ENCODE assay signal across 22 mouse cellular contexts in genomic region chr11:50637026-50637425, GRCm38 (mm10). TPM values are rescaled to one million over a fixed set of nuclear protein-coding genes. Genes with fewer than 3 reads are reported as not detected.
DNase-seq lines count a peak whose midpoint lies in the region; ATAC-seq lines count a peak whose summit lies in the region.
"Had no signal": no experiment of that assay in that cellular context is flagged by ENCODE, and none has a peak within 500 bp of the region (broad histone marks: within the 10 kb centered on the region; RNA-seq: fewer than 3 reads in every experiment).

No protein-coding gene starts in this region.

- H3K4me3 ChIP-seq in hindbrain, embryonic 14.5 days (replicated peaks; ENCODE audit: low read length), result no peak overlapping the region
- H3K4me3 ChIP-seq: forebrain, embryonic 13.5 days; heart, embryonic 15.5 days; hindbrain, embryonic 13.5 days; neural tube, embryonic 15.5 days; stomach, embryonic 15.5 days had no signal

- DNase-seq in adrenal gland, postnatal 14 days, result peak; percentile 38
- DNase-seq in adrenal gland, adult 18-20 months (ENCODE audit: low spot score in 2 of 2), result no peak
- peak; percentile 34 for DNase-seq in gastrocnemius, postnatal 25 days
- DNase-seq in gastrocnemius, postnatal 14 days, result no peak
- DNase-seq in cerebellum, adult 9-10 months, result peak; percentile 80
- DNase-seq in hindbrain, embryonic 14.5 days (ENCODE audit: low spot score), result no peak
- no peak for DNase-seq in left cerebral cortex, adult 11 months (ENCODE audit: low spot score)
- DNase-seq: gastrocnemius, postnatal 36 days; heart, postnatal 36 days; kidney, adult 2 months; lung, postnatal 4 days; right cerebral cortex, adult 18-20 months; right cerebral cortex, postnatal 4 days; thymus, postnatal 25 days had no signal

- H3K27ac ChIP-seq in hindbrain, embryonic 14.5 days, result no peak overlapping the region
- H3K27ac ChIP-seq: forebrain, embryonic 13.5 days; heart, embryonic 15.5 days; hindbrain, embryonic 13.5 days; kidney, postnatal 0 days; neural tube, embryonic 15.5 days; stomach, embryonic 15.5 days had no signal

- ATAC-seq in hindbrain, embryonic 14.5 days (ENCODE audit: low FRiP score), result no peak
- ATAC-seq: forebrain, embryonic 13.5 days; inflammation-experienced regulatory T-cells, adult 6 months; midbrain, embryonic 16.5 days had no signal

- H3K27me3 ChIP-seq in hindbrain, embryonic 14.5 days (ENCODE audit: control insufficient read depth, insufficient read depth, low read length), result no peaks in the 10 kb centered on the region
- H3K27me3 ChIP-seq: forebrain, embryonic 13.5 days; heart, embryonic 15.5 days; hindbrain, embryonic 13.5 days; neural tube, embryonic 15.5 days; stomach, embryonic 15.5 days had no signal

- no peak overlapping the region for H3K4me2 ChIP-seq in hindbrain, embryonic 14.5 days (replicated peaks)
- H3K4me2 ChIP-seq: forebrain, embryonic 13.5 days; heart, embryonic 15.5 days; hindbrain, embryonic 13.5 days; neural tube, embryonic 15.5 days; stomach, embryonic 15.5 days had no signal

- 89% methylated on average over 11 of the region's 11 CpGs for WGBS in hindbrain, embryonic 14.5 days

- no peaks in the 10 kb centered on the region for H3K36me3 ChIP-seq in hindbrain, embryonic 14.5 days (replicated peaks; ENCODE audit: control insufficient read depth, insufficient read depth)
- H3K36me3 ChIP-seq: heart, embryonic 15.5 days; hindbrain, embryonic 13.5 days; neural tube, embryonic 15.5 days; stomach, embryonic 15.5 days had no signal

- intact Hi-C loops in gastrocnemius, postnatal 14 days (cut with DNase I; ENCODE audit: low total_unique reads), result loop anchor here (5.0 kb wide), 1 partner anchor 265 kb away; no protein-coding TSS in a partner anchor

- no peaks in the 10 kb centered on the region for H3K4me1 ChIP-seq in hindbrain, embryonic 14.5 days (replicated peaks; ENCODE audit: control insufficient read depth, insufficient read depth, low read length)

- H3K9me3 ChIP-seq in hindbrain, embryonic 14.5 days (ENCODE audit: control insufficient read depth, low read length), result no peaks in the 10 kb centered on the region
- H3K9me3 ChIP-seq: forebrain, embryonic 13.5 days; heart, embryonic 15.5 days; hindbrain, embryonic 13.5 days; neural tube, embryonic 15.5 days; stomach, embryonic 15.5 days had no signal

- H3K9ac ChIP-seq in hindbrain, embryonic 14.5 days, result no peak overlapping the region
- H3K9ac ChIP-seq: forebrain, embryonic 13.5 days; heart, embryonic 15.5 days; hindbrain, embryonic 13.5 days; neural tube, embryonic 15.5 days; stomach, embryonic 15.5 days had no signal

RNA-seq across cellular contexts. Expression of gene Adamts2, which starts 35.1 kb away (rescaled TPM):
- 14.2 and 14.4 TPM in 2 replicates for total RNA-seq in adrenal gland, postnatal 14 days (2021)
- total RNA-seq in adrenal gland, adult 18-20 months (2021), result 1 to 10 TPM; 3.2 to 9.9 TPM
- total RNA-seq in gastrocnemius, postnatal 25 days (2021), result 10 to 100 TPM; 15.1 to 16.4 TPM
- total RNA-seq in gastrocnemius, postnatal 14 days (2021), result 10 to 100 TPM; 19.0 to 26.6 TPM
- 6.3 and 6.8 TPM in 2 replicates for polyA plus RNA-seq in hindbrain, embryonic 14.5 days (2014; fragmentation: Nextera tagmentation; extraction: Ambion mirVana)
- polyA plus RNA-seq: inflammation-experienced regulatory T-cells, adult 6 months had no signal

Comparison
In these comparisons a context has a peak if more than half of its experiments do, and no peak if none do; other contexts are left out.
1. DNase-seq: peak in adrenal gland, postnatal 14 days (single experiment), gastrocnemius, postnatal 25 days (single experiment) and cerebellum, adult 9-10 months (single experiment); none in adrenal gland, adult 18-20 months (0 of 2), gastrocnemius, postnatal 14 days (single experiment), hindbrain, embryonic 14.5 days (single experiment) and left cerebral cortex, adult 11 months (single experiment).